Mouse (Mus musculus) layer of hippocampus, postnatal 14 days (tissue): ENCODE data around the gene Suclg2. TPM values are rescaled to one million over a fixed set of nuclear protein-coding genes. Genes with fewer than 3 reads are reported as not detected.
A peak's percentile ranks its signal among the peaks of the same experiment; 100 is the strongest.
"Not testable (repeated sequence)": the region's sequence is repeated elsewhere in the genome, so short reads cannot be mapped to it uniquely, and the experiment has no call there.

Source experiments
- DNase-seq, 2 experiments: peaks; one replicate each; pipeline ENCODE4 v3.0.0; 2021 to 2022; ENCODE audit warnings: low spot score in 2 of 2, mixed read lengths in 1 of 2
- total RNA-seq, 2 experiments: library from RNA; stranded (reverse); gene quantifications; 2 replicates each; pipeline ENCODE4 v1.2.3; 2021

Gene Suclg2
- total RNA-seq, 2 experiments from 2014 or later: 15.1 to 17.1 TPM

GRCm38 (mm10) chr6:95635411-95635810 is 83.2 kb downstream of the Suclg2 start:
- DNase-seq: peak in 1 of 2 experiments; percentile 23

DNA sequence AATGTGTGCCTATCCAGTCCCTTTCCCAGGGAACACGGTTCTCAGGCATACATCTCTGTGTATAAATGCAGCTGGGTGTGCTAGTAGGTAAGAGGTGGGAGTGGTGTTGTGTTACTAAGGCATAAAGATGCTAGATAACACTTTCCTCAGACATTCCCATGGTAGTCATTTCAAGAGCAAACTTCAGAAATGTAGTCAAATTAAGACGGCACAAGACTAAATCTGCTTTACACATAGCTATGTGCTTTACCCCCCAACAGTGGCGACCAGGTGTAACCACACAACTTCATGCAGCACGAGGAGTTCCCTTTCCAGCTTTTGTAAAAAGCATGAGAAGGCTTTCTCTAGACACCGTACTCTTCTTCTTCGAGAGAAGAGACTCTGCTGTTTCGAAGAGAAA is 89.5 kb downstream of the Suclg2 start:
- no peak for DNase-seq

- peak; percentile 18 to 57 for DNase-seq
Observed at GRCm38 (mm10) chr6:95621821-95622220, 96.8 kb downstream of the Suclg2 start.

GRCm38 (mm10) chr6:95620804-95621203 is 97.8 kb downstream of the Suclg2 start:
- no peak for DNase-seq

DNA sequence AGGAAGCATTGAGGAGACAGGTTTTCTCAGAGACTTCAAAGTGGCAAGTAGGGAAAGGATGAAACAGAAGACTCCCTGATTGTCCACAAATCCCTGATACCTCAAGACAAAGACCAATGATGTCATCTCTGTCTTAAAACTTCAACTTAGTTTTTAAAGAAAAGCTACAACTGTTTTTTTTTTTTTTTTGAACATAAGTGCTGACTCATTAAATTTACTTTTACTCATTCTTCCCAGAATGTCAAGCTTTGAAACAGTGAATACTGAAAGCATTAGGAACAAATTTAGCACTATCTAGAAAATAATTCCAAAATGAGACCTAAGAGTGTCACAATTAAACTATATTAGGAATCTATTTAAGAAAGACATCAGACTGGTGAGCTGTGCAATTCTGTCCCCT is 98.8 kb downstream of the Suclg2 start:
- DNase-seq: no peak

DNA sequence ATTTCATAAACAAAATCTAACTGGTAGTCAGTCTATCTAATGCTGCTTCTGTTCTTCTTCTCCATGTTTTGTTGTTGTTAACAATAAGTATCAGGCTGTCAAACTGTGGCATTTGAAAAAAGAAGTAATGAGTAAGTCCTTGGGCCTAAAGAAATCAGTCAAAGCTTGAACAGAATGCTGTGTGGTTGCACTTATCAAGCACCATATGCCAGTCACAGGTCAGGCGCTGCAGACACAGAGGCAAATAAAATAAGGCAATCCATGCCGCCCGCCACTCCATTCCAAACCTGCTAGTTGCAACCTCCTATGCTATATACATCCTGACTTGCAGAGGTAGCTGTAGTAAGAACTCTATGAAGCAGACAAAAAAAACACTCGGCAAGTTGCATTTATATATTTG is 100.2 kb downstream of the Suclg2 start:
- no peak for DNase-seq

DNA sequence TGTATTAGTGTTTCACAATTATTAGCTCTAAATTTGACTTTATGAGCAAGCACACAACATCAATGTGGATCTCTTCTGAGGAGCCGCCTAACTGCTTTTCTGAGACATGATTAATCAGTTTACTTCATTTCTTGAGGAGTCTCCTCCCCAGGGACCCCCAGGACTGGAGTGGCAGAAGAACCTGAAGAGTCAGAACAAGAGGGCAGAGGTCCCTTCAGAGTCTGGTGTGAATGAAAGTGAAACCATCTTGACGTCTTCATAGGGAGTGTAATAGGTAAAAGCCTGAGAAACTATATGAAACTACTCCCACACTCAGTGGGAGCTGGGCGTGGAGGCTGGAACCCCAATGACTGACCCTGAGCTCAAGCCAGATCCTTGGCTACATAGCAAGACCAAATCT is 105.4 kb downstream of the Suclg2 start:
- DNase-seq: no peak

- peak in 1 of 2 experiments; percentile 8 for DNase-seq
Observed at GRCm38 (mm10) chr6:95612412-95613022, 106.1 kb downstream of the Suclg2 start.

DNA sequence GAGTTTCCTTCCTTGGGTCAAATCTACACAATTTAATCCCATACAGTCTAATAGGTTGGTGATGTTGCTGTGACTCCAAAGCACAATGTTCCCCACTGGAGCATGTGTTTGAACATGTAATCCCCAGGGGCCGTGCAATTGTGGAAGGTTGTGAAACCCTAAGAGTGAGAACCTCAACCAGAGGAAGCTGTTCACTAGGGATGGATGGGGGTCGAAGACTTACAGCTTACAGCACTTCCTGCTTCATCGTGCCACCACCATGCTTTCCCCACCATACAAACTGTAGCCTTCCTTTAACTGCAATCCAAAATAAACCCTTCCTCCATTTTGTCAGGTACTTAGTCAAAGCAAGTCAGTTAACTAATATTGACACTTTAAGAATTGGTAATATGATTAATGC is 107.5 kb downstream of the Suclg2 start:
- DNase-seq: no peak

DNA sequence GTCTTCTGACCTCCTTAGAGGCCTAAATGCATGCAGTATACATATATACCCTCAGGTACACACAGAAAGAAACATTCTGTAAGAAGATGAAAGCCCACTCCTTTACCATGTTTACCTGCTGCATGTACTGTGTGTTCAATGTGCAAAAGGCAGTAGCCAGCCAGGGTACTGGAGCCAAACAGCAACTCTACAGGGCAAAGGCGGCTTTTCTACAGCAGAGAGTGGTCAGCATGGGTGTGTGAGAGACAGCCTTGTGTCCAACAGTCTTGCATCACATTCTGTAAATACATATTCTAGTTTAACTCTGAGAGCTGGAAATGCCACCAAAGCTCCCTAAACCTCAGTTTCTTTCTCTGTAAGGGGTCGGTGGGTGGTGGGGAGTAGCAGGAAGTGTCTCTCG is 110.5 kb downstream of the Suclg2 start:
- no peak for DNase-seq

DNA sequence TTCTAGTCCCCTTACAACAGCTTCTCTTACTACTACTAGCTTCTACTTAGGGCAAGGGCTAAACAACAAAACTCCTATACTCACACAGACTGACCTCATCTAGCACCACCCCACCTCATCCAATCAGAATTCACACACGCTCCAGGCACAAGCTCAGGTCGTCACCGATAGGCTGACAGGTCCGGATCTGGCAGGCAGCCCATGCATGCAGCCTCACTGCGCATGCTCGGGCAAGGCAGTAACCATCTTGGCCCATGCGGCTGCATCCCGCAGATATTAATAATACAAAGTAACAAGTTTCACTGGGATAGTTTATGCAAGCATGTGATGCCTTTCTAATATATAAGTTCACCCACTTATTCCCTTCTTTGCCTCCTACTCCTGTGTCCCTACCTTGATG is 117.9 kb downstream of the Suclg2 start:
- DNase-seq: not testable (repeated sequence)

DNA sequence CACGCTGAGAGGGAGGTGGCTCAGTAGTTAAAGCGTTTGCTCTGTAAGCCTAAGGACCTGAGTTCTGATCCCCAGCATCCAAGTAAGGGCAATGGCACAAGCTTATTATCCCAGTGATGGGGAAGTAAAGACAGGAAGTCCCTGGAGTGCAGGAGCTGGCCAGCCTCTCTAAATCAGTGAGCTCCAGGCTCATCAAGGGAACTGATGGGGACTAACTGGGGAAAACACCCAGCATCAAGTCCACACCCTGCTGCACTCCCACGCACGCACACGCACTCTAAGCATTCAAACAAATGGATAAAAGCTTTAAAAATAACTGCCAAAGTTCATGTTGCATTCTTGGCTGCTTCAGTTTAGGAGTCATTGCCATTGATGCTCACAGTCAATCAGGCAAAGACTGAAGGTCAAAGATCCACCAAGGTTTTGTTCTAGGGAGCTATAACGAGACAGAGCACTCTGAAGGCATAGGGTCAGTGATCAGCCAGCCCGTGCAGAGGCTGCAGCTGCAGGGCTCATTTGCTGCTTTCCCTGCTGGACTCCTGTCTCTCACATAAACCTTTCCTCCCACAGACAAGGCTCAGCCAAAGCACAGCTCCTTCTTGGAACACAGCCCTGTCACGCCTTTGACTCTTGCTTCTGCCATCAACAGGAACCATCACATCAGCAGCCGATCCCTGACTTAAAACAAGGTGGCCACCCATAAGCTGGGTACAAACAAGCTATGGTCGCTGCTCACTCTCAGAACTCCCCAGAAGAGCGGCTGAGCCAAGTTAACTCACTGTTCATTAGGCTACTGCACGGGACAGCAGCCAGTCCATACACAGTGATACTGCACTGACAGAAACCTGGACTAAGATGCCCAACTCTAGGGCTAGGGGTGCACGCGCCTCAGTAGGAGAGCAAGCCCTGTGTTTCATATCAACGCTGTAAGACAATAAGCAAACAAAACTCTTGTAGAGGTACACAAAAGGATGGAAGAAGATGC is 121.5 kb downstream of the Suclg2 start:
- no peak for DNase-seq

DNA sequence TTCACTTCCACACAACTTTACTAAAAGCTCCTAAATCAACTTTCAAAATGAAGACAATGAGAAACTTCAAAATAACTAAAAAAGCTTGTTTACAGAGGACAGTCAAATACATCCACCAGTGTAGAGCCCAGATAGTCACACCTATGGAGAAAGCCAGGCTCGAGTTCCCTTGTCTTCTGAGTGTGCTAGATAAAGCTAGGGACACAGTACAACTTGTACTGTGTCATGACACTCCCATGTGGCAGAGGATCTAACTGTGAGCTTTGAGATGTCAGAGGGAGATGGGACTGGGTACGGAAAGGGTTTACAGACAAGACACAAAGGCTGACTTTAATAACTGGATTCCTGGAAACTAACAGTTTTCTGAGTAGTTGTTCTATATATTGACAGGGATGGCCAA is 122.7 kb downstream of the Suclg2 start:
- DNase-seq: no peak

DNA sequence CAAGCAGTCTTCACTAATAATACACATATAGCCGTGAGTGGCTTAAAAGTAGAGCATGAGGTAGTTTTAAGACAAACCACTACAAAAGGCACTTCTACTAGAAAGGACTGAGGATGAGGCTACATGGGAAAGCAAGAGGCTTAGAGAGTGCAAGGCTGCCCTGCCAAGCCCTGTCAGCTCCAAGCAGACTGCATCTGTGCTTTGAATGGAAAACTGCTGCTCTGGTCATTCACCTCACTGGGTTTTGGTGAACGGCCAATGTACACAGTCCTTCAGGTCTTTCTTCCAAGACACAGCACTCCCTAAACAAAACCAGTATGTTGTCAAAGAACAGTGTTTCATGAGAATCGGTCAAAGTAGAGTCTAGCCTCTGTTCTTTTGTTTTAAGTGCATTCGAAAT is 124.4 kb downstream of the Suclg2 start:
- DNase-seq: no peak

- DNase-seq: no peak
Observed at GRCm38 (mm10) chr6:95592396-95592795, 126.2 kb downstream of the Suclg2 start.

- DNase-seq: no peak
Observed at GRCm38 (mm10) chr6:95590463-95590862, 128.1 kb downstream of the Suclg2 start.

- peak; percentile 12 to 70 for DNase-seq
Observed at GRCm38 (mm10) chr6:95587108-95587796, 131.3 kb downstream of the Suclg2 start.

DNA sequence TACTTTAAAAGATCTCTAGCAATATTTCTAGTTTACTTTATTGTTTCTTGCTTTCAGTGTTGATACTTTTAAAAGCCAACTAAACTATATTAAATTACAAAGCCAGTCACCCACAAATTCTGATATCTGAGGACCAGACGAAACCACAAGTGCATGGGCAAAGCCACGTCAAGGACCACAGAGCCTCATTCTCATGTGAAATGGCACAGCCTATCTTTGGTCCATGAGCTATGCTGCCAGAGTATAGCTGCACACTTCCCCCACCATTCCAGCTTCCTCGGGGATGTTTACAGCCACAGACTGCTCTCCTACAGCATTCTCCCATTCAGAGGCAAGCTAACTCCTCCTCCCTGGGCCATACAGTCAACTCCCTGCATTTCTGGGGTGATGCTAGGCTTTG is 136.7 kb downstream of the Suclg2 start:
- DNase-seq: no peak

GRCm38 (mm10) chr6:95579792-95580191 is 138.8 kb downstream of the Suclg2 start:
- no peak for DNase-seq

DNA sequence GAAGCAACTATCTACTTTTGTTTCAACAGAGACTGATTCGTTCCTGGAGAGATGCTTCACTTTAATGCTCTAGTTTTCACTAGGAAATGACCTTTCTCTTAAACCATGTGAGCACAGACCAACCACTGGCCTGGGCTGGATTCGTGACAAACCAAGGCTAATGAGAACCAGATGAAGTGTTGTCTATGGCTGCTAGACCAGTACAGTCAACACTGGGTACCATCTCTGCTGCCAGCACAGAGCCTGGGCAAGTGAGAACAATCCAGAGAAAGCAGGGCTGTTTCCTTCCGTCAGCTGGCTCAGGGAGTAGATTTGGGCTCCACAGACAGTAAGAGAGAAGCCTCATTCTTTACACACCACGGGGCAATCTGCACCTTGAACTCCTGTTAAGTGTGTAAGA is 143.1 kb downstream of the Suclg2 start:
- no peak for DNase-seq

DNA sequence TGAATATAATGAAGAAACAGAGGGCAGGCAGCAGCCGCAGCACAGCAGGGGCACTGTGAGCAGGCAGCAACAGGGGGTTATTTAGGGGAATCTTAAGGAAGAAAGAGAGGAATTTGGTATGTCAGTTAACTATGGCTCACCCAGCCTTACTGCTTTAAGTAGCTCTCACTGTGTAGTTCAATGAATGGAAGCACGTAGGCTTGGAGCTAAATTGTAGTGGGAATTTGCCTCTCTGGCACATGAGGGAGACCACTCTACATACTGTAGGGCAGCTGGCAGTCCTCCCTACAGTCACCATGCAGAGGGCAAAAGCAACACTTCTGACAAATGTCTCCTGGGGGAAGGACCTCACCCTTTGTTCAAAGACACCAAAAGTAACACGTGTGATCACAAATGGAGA is 143.7 kb downstream of the Suclg2 start:
- DNase-seq: no peak

DNA sequence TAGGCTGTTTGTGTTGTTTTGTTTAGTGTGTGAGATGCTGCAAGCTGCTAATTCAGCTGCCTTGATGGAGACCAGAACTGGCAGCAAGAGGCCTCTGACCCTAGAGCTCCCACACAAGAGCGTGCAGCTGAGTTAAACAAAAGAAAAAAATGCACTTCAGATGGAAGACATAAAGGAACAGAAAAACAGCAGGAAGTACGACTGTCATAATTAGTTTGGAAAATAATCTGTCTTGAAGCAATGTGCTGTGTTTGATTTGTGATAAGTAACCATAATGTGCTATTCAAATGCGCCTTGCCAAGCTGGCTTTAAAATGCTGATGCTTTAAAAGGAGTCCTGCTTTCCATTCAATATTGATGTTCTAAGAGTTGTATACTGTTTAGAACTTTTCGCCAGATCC is 144.2 kb downstream of the Suclg2 start:
- peak in 1 of 2 experiments; percentile 23 for DNase-seq
